Comparison of ENCODE assay signal across 8 mouse cellular contexts in genomic region chr14:20845577-20846088, GRCm38 (mm10). TPM values are rescaled to one million over a fixed set of nuclear protein-coding genes. Genes with fewer than 3 reads are reported as not detected.
A peak's percentile ranks its signal among the peaks of the same experiment; 100 is the strongest.
DNase-seq lines count a peak whose midpoint lies in the region; ATAC-seq and TF ChIP-seq lines count a peak whose summit lies in the region.

No protein-coding gene starts in this region.

- 66% methylated on average over 9 of the region's 9 CpGs for WGBS in lung, postnatal 0 days
- WGBS in midbrain, embryonic 13.5 days, result 81% methylated on average over 9 of the region's 9 CpGs
- WGBS in forebrain, embryonic 14.5 days, result 87% methylated on average over 9 of the region's 9 CpGs

- no peak overlapping the region for H3K27ac ChIP-seq in ES-E14 (ENCODE audit: insufficient read depth, low read depth, low read length, poor library complexity, severe bottlenecking)
- peak overlapping the region; percentile 51 for H3K27ac ChIP-seq in lung, postnatal 0 days (ENCODE audit: low read length)
- no peak overlapping the region for H3K27ac ChIP-seq in midbrain, embryonic 13.5 days
- H3K27ac ChIP-seq in forebrain, embryonic 14.5 days (ENCODE audit: low read depth, low read length), result no peak overlapping the region
- no peak overlapping the region; the same call in 1 of the 2 replicates for H3K27ac ChIP-seq in left cerebral cortex, adult 2 months

- TF ChIP-seq EP300 in lung, postnatal 0 days (IDR thresholded peaks at IDR 0.05), result no peak

- TF ChIP-seq CTCF in lung, postnatal 0 days (IDR thresholded peaks at IDR 0.05), result no peak
- no peak for TF ChIP-seq CTCF in left cerebral cortex, adult 2 months (IDR thresholded peaks at IDR 0.05)

- H3K36me3 ChIP-seq in ES-E14 (ENCODE audit: control insufficient read depth, insufficient read depth, low read length, poor library complexity, severe bottlenecking), result no peaks in the 10 kb centered on the region
- no peaks in the 10 kb centered on the region for H3K36me3 ChIP-seq in lung, postnatal 0 days (ENCODE audit: insufficient read depth, low read length)
- H3K36me3 ChIP-seq in midbrain, embryonic 13.5 days, result no peaks in the 10 kb centered on the region
- H3K36me3 ChIP-seq in forebrain, embryonic 14.5 days (ENCODE audit: control insufficient read depth, insufficient read depth, low read length), result no peaks in the 10 kb centered on the region

- peak; percentile 59 for ATAC-seq in lung, postnatal 0 days
- no peak for ATAC-seq in midbrain, embryonic 13.5 days
- no peak for ATAC-seq in forebrain, embryonic 14.5 days

- peaks cover 4 to 15% of the 10 kb centered on the region in 2 experiments; a peak in 3 of 4 replicates for H3K4me1 ChIP-seq in ES-E14 (ENCODE audit: control insufficient read depth in 2 of 2, insufficient read depth in 2 of 2, low read length in 2 of 2, poor library complexity in 1 of 2)
- peaks cover 6% of the 10 kb centered on the region; the same call in 1 of the 2 replicates for H3K4me1 ChIP-seq in lung, postnatal 0 days (ENCODE audit: insufficient read depth, low read depth, low read length)
- no peaks in the 10 kb centered on the region for H3K4me1 ChIP-seq in midbrain, embryonic 13.5 days (replicated peaks)
- H3K4me1 ChIP-seq in forebrain, embryonic 14.5 days (ENCODE audit: control insufficient read depth, insufficient read depth, low read length), result no peaks in the 10 kb centered on the region

- intact Hi-C loops in heart, postnatal 10 days (cut with DNase I), result no loop called here
- intact Hi-C loops in left cerebral cortex, adult 2 months (cut with DNase I), result no loop called here

- 0 out of 2 replicates have a peak overlapping the region, but pooled peaks have one; percentile 3 for H3K9ac ChIP-seq in ES-E14 (ENCODE audit: insufficient read depth, low read depth, low read length, poor library complexity, severe bottlenecking)
- no peak overlapping the region for H3K9ac ChIP-seq in lung, postnatal 0 days (replicated peaks; ENCODE audit: low read depth)
- no peak overlapping the region for H3K9ac ChIP-seq in midbrain, embryonic 13.5 days (replicated peaks)
- H3K9ac ChIP-seq in forebrain, embryonic 14.5 days (ENCODE audit: low read length), result no peak overlapping the region

- in situ Hi-C loops in ES-E14 (cut with MboI; ENCODE audit: low sequenced_read_pairs in 2 of 2, unreplicated experiment in 2 of 2), result no loop called here

- H3K4me2 ChIP-seq in lung, postnatal 0 days (replicated peaks; ENCODE audit: low read depth, low read length), result no peak overlapping the region; the same call in 1 of the 2 replicates
- H3K4me2 ChIP-seq in midbrain, embryonic 13.5 days (replicated peaks), result no peak overlapping the region
- no peak overlapping the region for H3K4me2 ChIP-seq in forebrain, embryonic 14.5 days (ENCODE audit: low read length)

- no peaks in the 10 kb centered on the region for H3K27me3 ChIP-seq in lung, postnatal 0 days (replicated peaks; ENCODE audit: insufficient read depth, low read length)
- no peaks in the 10 kb centered on the region for H3K27me3 ChIP-seq in midbrain, embryonic 13.5 days
- no peaks in the 10 kb centered on the region for H3K27me3 ChIP-seq in forebrain, embryonic 14.5 days (replicated peaks; ENCODE audit: control insufficient read depth, insufficient read depth, low read length)

- DNase-seq in A20 (ENCODE audit: low read depth, low spot score), result peak; percentile 64
- no peak for DNase-seq in ES-E14 (ENCODE audit: low read depth, low spot score)
- DNase-seq in heart, postnatal 10 days, result peak; percentile 34 to 43
- DNase-seq in lung, postnatal 0 days (ENCODE audit: low spot score), result peak; percentile 63
- peak; percentile 44 for DNase-seq in thymus, postnatal 14 days
- DNase-seq in forebrain, embryonic 14.5 days (ENCODE audit: low spot score), result no peak
- no peak for DNase-seq in left cerebral cortex, adult 2 months (ENCODE audit: extremely low spot score in 1 of 2, low spot score in 2 of 2)

- H3K4me3 ChIP-seq in ES-E14 (ENCODE audit: insufficient read depth in 1 of 2, low read depth in 1 of 2, low read length in 2 of 2, poor library complexity in 1 of 2, severe bottlenecking in 1 of 2), result peak overlapping the region in 1 of 2 experiments; percentile 53; a peak in 2 of 4 replicates
- H3K4me3 ChIP-seq in lung, postnatal 0 days (ENCODE audit: low read depth, low read length), result no peak overlapping the region
- H3K4me3 ChIP-seq in midbrain, embryonic 13.5 days (replicated peaks), result no peak overlapping the region
- H3K4me3 ChIP-seq in forebrain, embryonic 14.5 days (ENCODE audit: low read depth, low read length), result no peak overlapping the region
- no peak overlapping the region for H3K4me3 ChIP-seq in left cerebral cortex, adult 2 months

- H3K9me3 ChIP-seq in ES-E14 (ENCODE audit: control insufficient read depth, insufficient read depth, low read depth, low read length), result no peaks in the 10 kb centered on the region
- no peaks in the 10 kb centered on the region for H3K9me3 ChIP-seq in lung, postnatal 0 days (ENCODE audit: low read length)
- no peaks in the 10 kb centered on the region for H3K9me3 ChIP-seq in midbrain, embryonic 13.5 days
- no peaks in the 10 kb centered on the region for H3K9me3 ChIP-seq in forebrain, embryonic 14.5 days (replicated peaks; ENCODE audit: control insufficient read depth, low read length)

TF ChIP-seq in ES-E14, 5 proteins besides CTCF, POLR2A, EP300 and RAD21:
- TF ChIP-seq ZC3H11A (IDR thresholded peaks at IDR 0.05; ENCODE audit: borderline replicate concordance, low read depth, low read length) (no peak), HCFC1 (IDR thresholded peaks at IDR 0.05; ENCODE audit: borderline replicate concordance, insufficient read depth, low read length) (no peak), MAFK (IDR thresholded peaks at IDR 0.05; ENCODE audit: insufficient read depth, low read depth, low read length) (no peak), CHD2 (IDR thresholded peaks at IDR 0.05; ENCODE audit: low read depth, low read length) (no peak), ZNF384 (IDR thresholded peaks at IDR 0.05; ENCODE audit: low read depth, low read length) (no peak)
TF ChIP-seq in ES-E14: peak in this region for 0.

RNA-seq across cellular contexts. Expression of gene Plau, which starts 9.2 kb away (rescaled TPM):
- 4.4 and 13.7 TPM in 2 replicates for total RNA-seq in ES-E14 (2012; rRNA removed)
- total RNA-seq in heart, postnatal 10 days (2021), result 1 to 10 TPM; 8.0 to 8.7 TPM
- 1.0 and 1.7 TPM in 2 replicates for polyA plus RNA-seq in lung, postnatal 0 days (2015; fragmentation: Nextera tagmentation; extraction: Ambion mirVana)
- polyA plus RNA-seq in midbrain, embryonic 13.5 days (2015; fragmentation: Nextera tagmentation; extraction: Ambion mirVana), result 0.19 and 0.34 TPM in 2 replicates
- polyA plus RNA-seq in forebrain, embryonic 14.5 days (2014; fragmentation: Nextera tagmentation; extraction: Ambion mirVana), result 0.21 and 0.47 TPM in 2 replicates
- 1 to 10 TPM; 6.5 to 9.6 TPM for total RNA-seq in left cerebral cortex, adult 2 months (2021)

RNA-seq across cellular contexts. Expression of gene Camk2g, which starts 51.7 kb away (rescaled TPM):
- 28.7 and 31.2 TPM in 2 replicates for total RNA-seq in ES-E14 (2012; rRNA removed)
- total RNA-seq in heart, postnatal 10 days (2021), result 10 to 100 TPM; 48.5 to 59.8 TPM
- polyA plus RNA-seq in lung, postnatal 0 days (2015; fragmentation: Nextera tagmentation; extraction: Ambion mirVana), result 36.6 and 40.2 TPM in 2 replicates
- polyA plus RNA-seq in midbrain, embryonic 13.5 days (2015; fragmentation: Nextera tagmentation; extraction: Ambion mirVana), result 84.2 and 86.8 TPM in 2 replicates
- 82.6 and 110 TPM in 2 replicates for polyA plus RNA-seq in forebrain, embryonic 14.5 days (2014; fragmentation: Nextera tagmentation; extraction: Ambion mirVana)
- total RNA-seq in left cerebral cortex, adult 2 months (2021), result 100 to 1,000 TPM; 328 to 345 TPM

Comparison
In these comparisons a context has a peak if more than half of its experiments do, and no peak if none do; other contexts are left out.
1. DNase-seq: peak in A20 (single experiment), heart, postnatal 10 days (2 of 2), lung, postnatal 0 days (single experiment) and thymus, postnatal 14 days (single experiment); none in ES-E14 (single experiment), forebrain, embryonic 14.5 days (single experiment) and left cerebral cortex, adult 2 months (0 of 2).
2. RNA of gene Camk2g, which starts 51.7 kb away (total RNA-seq): 328 to 345 TPM in left cerebral cortex, adult 2 months; 48.5 to 59.8 TPM in heart, postnatal 10 days and 28.7 to 31.2 TPM in ES-E14; every median in the first group is over 4 times any median in the second.